Mouse (Mus musculus) bone marrow macrophage, adult 2 months (primary cell): ENCODE results near the gene Ubr4.
A peak's percentile ranks its signal among the peaks of the same experiment; 100 is the strongest.

Source experiments
- CTCF ChIP-seq: IDR thresholded peaks from 2 replicates; pipeline ENCODE4 v1.5.1; 2012; ENCODE audit warnings: low read depth, mild to moderate bottlenecking, low read length, moderate library complexity
- POLR2A ChIP-seq: IDR thresholded peaks from 2 replicates; pipeline ENCODE4 v1.6.1; 2012; ENCODE audit warnings: mild to moderate bottlenecking, low read depth, low read length, borderline replicate concordance

DNA sequence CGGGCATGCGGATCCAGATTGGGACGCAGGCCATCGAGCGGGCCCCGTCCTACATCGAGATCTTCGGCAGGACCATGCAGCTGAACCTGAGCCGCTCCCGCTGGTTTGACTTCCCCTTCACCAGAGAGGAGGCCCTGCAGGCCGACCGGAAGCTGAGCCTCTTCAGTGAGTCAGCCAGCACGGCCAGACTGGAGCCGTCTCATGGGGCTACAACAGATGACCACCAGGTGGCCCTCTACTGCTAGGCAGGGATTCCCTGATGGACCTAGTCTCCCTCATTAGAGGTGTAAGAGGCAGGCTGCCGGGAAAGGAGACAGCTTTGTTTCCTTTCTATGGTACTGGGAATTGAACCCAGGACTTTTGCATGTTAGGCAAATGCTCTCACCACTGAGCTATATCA is 77.8 kb downstream of the Ubr4 start:
- TF ChIP-seq CTCF (peak; percentile 77), POLR2A (no peak)
